Mouse (Mus musculus): Measurements from ENCODE around the gene Hip1r. TPM values are rescaled to one million over a fixed set of nuclear protein-coding genes. Genes with fewer than 3 reads are reported as not detected.
"Not testable (repeated sequence)": the region's sequence is repeated elsewhere in the genome, so short reads cannot be mapped to it uniquely, and the experiment has no call there.

Gene Hip1r
- total RNA-seq, 4 experiments from 2014 or later: 33.5 to 47.0 (median 44.6) TPM

DNA sequence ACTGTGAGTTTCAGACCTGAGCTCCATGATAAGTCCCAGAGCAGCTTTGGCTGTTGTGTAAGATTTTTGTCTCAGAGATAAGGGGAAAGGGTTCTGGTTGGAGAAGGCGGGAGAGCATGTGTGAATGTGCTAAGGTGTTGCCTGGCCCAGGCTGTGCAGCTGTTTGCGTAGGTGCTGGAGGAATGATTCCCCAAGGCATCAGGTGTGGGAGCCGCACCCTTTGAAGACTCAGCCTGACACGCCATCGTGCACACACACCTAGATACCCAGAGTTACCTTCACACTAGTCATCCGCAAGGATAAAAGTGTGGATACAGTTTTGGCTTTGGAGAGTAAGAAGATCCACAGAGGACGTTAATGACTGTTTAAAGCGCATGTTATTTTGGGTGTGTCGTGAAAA lies 62.0 kb downstream of the Hip1r start:
- no peak for DNase-seq (ENCODE audit: low spot score in 2 of 2)

DNA sequence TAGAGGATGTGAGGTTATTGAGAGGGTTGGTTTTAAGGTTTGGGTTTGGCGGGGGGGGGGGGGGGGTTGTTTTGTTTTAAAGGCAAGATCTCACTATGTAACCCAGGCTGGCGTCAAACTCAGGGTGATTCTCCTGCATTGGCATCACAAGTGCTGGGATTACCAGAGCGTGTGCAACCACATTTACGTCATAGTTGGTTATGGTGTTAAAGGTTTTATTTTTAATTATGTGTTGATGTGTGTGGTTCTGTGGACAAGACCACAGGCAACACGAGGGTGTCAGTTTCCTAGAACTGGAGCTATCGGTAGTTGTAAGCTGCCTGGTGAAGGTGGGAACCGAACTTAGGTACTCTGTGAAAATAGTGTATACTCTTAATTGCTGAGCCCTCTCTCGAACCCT lies 62.4 kb downstream of the Hip1r start:
- no peak for DNase-seq (ENCODE audit: low spot score in 2 of 2)

DNA sequence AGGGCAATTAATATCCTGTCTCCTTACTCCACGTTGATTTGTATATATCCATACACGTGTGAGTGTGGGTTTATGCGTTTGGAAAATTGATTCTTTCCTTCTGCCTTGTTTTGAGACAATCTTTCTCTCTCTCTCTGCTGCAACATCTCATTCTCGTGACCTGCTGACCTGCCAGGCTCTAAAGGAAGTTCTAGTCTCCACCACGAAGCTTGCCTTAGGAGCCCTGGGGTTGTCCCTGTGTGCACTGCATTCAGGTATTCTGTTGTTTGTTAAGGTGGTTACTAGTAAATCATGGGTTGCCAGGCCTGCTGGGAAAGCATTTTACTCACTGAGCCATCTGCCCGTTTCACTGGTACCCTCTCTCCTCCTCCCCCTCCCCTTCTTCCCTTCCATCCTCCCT lies 62.9 kb downstream of the Hip1r start:
- no peak for DNase-seq (ENCODE audit: low spot score in 2 of 2)

DNA sequence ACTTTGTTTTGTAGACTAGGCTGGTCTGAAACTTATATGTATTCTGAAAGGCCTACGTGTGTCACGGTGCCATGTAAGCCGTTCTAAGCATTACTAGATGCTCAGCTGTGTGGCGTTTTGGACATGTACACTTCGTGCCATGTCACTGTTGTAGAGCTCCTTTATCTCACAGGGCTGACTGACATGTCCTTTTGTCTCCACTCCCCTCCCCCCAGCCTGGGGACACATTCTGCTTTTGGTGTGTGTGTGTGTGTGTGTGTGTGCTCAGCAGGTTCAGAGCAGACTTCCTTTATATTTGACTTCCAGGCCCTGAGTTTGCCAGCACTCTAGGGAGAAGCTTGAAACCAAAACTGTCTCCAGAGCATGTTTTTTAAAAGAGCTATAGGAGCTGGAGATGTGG lies 63.4 kb downstream of the Hip1r start:
- DNase-seq (ENCODE audit: low spot score in 2 of 2): no peak

DNA sequence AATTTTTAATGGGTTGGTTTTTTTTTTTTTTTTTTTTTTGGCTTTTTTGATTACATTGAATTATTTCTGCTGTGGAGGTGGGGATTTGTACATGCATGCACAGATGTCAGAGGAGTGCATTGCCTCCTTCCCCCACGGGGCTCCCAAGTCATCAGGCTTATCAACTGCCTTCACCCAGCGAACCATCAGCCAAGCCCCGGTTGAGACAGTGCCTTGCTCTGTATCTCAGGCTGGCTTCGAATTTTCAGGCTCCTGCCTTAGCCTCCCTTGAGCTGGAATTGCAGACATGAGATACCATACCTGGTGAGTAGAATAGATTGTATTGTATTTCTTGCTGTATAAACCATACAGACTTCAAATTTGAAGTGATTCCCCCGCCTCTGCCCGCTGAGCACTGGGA lies 66.2 kb downstream of the Hip1r start:
- no peak for DNase-seq (ENCODE audit: low spot score in 2 of 2)

DNA sequence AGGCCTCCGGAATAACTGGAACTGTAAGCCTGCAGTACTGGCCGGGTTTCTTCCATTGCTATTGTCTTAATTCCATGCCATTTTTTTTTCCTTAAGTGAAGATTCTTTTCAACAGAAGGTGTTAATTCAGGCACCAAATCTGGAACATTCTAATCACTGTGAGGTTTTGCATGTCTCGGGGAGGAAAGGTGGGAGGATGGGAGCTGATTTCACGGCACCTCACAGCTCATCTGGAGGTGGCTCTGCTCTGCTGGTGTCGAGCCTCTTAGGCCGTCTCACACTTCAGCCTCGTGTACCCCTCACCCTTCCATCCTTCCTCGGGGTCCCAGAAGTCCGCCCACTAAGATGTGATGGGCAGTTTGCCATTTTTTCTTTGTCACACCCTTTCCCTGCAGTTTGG lies 67.7 kb downstream of the Hip1r start:
- DNase-seq (ENCODE audit: low spot score in 2 of 2): no peak

DNA sequence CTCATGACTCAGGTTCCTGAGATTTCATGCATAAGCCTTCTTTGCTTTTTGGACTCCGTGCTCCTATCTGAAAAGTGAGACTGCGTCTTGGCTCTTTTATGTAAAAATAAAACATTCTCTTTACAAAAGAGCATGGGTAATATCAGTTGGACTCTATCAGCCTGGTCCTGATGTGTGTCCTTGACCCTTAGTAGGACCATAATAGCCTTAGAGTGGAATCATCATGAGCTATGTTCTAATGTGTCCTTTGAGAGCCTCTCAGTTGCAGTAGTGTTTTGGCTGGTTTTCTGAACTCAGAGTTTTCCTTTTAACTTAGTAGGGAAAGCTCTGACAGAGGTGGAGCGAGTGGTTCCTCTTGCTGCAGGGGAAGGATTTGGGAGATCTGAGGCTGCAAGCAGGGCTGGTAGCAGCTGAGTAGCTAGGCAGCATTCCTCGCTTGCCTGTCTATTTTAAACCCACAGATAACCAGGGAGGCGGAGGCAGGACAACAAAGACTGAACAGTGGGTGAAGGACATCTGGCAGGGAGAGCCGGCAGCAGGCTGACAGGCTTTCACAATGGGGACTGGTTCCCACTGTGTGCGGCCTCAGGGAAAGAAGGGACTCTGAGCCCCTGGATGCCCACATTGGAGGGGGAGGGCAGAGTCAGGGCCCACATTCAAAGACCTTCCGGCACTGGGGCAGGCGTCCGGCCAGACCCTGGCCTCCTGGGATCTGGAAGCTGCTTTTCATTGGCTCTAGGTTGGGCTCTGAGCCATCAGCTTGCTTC lies 70.0 kb downstream of the Hip1r start:
- DNase-seq (ENCODE audit: low spot score in 2 of 2): peak; percentile 85 to 90

DNA sequence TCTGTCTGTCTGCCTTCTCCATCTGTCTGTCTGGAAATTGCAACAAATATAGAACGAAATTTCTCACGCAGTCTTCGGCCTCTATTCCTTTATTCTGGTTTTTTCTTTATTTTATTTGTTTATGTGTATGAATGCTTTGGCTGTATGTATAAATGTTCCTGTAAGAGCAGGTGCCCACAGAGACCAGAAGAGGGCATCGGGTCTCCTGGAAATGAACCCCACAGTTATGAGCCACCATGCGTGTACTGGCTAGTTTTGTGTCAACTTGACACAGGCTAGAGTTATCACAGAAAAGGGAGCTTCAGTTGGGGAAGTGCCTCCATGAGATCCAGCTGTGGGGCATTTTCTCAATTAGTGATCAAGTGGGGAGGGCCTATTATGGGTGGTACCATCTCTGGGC lies 70.6 kb downstream of the Hip1r start:
- DNase-seq (ENCODE audit: low spot score in 2 of 2): no peak

DNA sequence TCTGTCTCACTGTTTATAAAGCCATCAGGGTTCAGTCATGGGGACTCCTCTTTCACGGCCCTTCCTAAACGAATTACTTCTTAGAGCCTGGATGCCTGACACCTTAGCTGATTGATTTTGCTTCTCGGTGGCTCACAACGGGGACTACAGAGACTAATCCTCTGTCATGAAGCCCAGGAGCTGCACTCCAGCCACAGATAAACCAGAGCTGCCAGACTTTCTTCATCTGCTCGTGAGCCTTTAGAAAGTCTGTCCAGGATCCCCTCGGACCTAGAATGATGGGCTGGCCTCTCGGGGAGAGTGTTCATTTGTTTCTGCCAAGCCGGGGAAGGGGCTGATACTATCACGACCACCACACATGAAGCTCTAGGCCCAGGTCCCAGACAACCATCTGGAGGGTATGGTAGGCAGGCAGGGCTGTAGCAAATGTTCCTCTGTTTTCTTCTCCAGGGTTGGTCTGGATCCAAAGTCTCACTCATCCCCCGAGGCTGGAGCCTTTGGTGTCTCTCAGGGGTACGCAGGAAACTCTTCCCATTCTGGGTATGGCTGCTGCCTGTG lies 72.1 kb downstream of the Hip1r start:
- no peak for DNase-seq (ENCODE audit: low spot score in 2 of 2)

DNA sequence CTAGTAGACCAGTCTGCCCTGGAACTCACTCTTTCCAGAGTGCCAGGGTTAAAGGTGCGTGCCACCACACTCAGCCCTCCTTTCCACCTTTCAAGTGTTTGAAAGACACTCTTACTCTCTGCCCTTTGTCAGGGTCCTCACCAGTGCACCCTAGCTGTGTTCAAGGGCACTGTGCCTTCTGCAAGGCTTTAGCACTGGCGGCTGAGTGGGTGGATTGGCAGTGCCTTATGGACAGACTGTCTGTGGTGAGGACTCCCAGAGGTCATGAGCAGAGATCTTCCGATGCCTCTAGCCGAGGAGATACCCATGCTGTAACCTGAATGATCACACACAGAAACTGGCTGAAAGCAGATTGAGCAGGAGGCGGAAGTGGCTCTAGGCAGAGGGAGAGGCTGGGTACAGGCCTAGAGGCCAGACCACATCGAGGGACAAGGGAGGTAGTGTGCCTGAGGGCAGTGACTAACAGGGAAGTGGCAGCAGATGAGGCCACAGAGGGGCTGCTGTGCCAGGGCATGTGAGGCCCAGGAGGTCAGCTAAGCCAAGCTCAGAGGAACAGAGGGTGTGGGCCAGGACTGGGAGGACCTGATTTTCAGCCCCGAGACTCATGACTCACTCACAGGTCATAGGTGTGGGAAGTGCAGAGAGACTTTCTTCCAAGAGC lies 73.4 kb downstream of the Hip1r start:
- no peak for DNase-seq (ENCODE audit: low spot score in 2 of 2)

DNA sequence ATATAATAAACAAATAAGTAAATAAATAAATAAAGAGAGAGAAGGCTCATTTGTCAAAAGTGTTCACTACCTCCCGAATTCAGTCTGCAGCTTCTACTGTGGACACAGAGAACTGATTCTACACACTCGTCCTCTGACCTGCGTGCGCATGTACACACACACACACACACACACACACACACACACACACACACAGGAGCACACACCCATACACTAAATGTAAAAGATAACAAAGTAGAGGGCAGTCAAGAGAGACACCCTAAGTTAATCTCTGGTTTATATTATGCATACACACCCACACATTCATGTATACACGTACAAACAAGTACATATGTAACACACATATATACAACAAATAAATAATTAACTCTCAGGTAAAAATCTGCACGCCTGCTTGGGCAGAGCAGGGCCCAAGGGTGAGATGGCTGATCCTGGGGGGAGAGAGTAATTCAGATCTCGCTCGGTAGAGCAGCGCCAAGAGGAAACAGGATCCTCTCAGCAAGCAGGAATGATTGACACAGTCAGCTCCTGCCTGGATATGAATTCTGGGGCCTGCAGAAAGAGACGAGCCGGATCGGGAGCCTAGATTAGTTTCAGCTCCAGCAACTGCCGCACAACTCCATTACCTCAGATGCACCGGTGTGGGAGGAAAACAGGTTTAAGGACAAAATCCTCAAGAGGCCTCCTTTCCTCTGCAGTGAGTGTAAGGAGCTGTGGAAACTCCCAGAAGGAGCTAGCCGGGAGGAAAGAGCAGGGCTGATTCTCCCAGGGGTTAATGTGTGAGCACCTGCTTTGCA lies 76.0 kb downstream of the Hip1r start:
- DNase-seq (ENCODE audit: low spot score in 2 of 2): no peak

DNA sequence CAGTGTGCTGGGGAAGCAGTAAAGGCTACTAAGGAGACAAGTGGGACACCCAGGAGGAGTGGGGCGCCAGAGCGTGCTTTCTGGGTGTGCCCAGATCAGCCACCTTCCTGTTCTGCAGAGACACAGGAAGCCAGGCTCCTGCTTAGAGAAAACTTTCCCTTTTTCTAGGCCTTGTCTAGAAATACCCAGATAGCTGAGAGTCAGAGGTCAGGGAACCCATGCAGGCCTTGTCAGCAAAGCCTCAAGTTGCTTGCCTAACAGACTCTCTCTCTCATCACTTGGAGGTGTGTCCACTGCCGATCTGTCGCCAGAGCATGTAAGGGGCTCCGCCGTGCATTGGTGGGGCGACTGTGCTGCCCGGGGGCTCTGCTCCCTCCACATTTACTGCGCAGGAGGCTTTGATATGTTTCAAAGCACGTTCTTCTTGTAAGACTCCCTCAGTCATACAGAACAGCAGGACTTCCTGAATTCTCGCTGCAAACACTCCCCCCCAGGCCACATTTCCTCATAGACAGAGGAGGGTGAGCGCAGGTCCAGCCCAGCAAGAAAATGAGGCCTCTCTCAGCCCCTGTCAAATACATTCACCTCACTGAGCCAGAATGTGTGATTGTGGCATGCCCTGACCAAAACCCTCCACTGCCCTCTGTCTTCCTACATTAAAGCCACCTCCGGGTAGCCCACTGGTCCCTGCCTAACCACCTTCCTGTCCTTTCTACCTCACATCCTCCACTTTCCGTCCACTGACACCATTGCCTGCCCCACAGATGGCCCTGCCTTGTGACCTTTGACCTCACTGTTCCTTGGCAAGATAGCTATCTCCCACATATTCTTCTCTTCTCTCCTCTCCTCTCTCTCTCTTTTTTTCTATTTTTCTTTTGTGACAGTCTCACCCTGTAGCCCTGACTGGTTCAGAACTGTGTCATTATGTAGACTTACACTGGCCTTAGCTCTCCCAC lies 76.9 kb downstream of the Hip1r start:
- DNase-seq (ENCODE audit: low spot score in 2 of 2): no peak

DNA sequence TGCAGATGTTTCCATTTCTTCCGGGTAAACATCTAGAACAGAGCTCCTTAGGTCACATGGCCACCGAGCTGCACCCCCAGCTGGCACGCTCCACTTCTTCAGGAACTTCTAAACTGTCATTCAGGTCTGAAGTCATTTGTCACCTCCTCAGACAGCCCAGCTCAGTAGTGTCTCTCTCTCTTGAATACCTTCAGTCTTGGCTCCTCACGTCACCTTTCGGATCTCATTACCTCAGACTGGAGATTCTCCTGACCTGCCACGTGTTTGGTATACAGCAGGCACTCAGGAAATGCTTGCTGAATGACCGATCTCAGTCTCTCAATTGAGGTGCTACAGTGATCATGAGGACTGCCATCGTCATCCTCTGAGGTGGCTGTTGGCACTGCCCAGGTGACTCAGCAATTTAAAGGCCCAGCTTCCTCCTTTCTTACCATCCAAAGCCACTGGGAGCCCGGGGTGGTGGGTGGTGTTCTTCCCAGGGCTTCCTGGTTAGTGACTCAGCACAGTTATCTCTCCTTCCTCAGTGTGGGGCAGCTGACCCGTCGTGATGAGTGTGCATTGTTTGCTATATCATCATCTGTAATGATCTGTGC lies 78.6 kb downstream of the Hip1r start:
- no peak for DNase-seq (ENCODE audit: low spot score in 2 of 2)

DNA sequence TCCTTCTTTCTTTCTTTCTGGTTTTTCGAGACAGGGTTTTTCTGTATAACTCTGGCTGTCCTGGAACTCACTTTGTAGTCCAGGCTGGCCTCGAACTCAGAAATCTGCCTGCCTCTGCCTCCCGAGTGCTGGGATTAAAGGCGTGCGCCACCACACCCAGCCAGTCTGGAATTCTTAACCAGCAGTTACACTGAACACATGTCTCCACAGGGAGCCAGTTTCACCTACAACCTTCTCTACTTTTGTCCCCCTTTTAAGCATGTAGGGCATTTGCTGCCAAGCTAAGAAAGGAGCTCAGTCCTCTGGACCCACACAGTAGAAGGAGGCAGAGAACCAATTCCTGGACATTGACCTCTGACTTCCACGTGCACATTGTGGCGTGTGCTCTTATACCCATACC lies 79.2 kb downstream of the Hip1r start:
- DNase-seq (ENCODE audit: low spot score in 2 of 2): not testable (repeated sequence)

Small RNA genes lying within 50 kb of the gene (microRNA-seq; reads per million reads assigned to microRNA genes)
- 0.32 to 1.0 reads per million in 2 experiments for gene Mir7032

Other genes with a start within 250 kb of the Hip1r start
- 100 to 1,000 TPM in 3 of 4 experiments, 10 to 100 TPM in 1; 90.7 to 107 (median 103) TPM for gene Rsrc2, start 224.2 kb upstream of the Hip1r start, total RNA-seq (2022)
- gene Kntc1, start 223.9 kb upstream of the Hip1r start, total RNA-seq (2022): 1 to 10 TPM in 3 of 4 experiments, under 1 TPM in 1; 0.99 to 2.9 (median 2.0) TPM
- 1 to 10 TPM in 2 of 4 experiments, under 1 TPM in 1, not detected in 1; 0.33 to 5.8 (median 5.2) TPM for gene Hcar2, start 108.1 kb upstream of the Hip1r start, total RNA-seq (2022)
- 1 to 10 TPM; 1.0 to 1.6 (median 1.2) TPM for gene Hcar1, start 93.6 kb upstream of the Hip1r start, total RNA-seq (2022)
- gene Denr, start 66.5 kb upstream of the Hip1r start, total RNA-seq (2022): 10 to 100 TPM; 59.4 to 66.0 (median 60.5) TPM
- gene Gm43518, start 46.2 kb upstream of the Hip1r start, total RNA-seq (2022): 1 to 10 TPM in 3 of 4 experiments, under 1 TPM in 1; 0.87 to 2.4 (median 1.9) TPM
- 1 to 10 TPM; 2.1 to 7.2 (median 5.2) TPM for gene Ccdc62, start 42.9 kb upstream of the Hip1r start, total RNA-seq (2022)
- gene Vps37b, start 58.6 kb downstream of the Hip1r start, total RNA-seq (2022): 10 to 100 TPM; 35.9 to 39.4 (median 36.6) TPM
- 10 to 100 TPM; 29.4 to 33.0 (median 30.4) TPM for gene Abcb9, start 122.2 kb downstream of the Hip1r start, total RNA-seq (2022)
- 10 to 100 TPM; 34.9 to 41.6 (median 38.9) TPM for gene Ogfod2, start 138.7 kb downstream of the Hip1r start, total RNA-seq (2022)
- gene Arl6ip4, start 142.5 kb downstream of the Hip1r start, total RNA-seq (2022): 10 to 100 TPM; 46.3 to 64.6 (median 50.4) TPM

All from layer of hippocampus, adult 8-10 months (tissue).